Mouse (Mus musculus): ENCODE measurements at regions not wholly inside any gene's neighbourhood (a gene's known extent, or its start where the extent isn't known, plus 50 kb on each side); places are given as distances from the start of the nearest gene placed in this dataset.

GRCm38 (mm10) chr14:14599990-14600389 is 102.1 kb upstream of the Slc4a7 start:
- TF ChIP-seq CTCF (IDR thresholded peaks at IDR 0.05; ENCODE audit: low read depth, low read length) (no peak), EP300 (IDR thresholded peaks at IDR 0.05; ENCODE audit: insufficient read depth, low read depth, low read length) (no peak)

All from ES-Bruce4 (cell line).